Mouse (Mus musculus) cerebellum, adult 11 months (tissue): Measurements from ENCODE around the gene Rnf38.

Experiments used
- DNase-seq: peaks from one replicate; pipeline ENCODE4 v3.0.0; 2022

The Rnf38 gene

DNA sequence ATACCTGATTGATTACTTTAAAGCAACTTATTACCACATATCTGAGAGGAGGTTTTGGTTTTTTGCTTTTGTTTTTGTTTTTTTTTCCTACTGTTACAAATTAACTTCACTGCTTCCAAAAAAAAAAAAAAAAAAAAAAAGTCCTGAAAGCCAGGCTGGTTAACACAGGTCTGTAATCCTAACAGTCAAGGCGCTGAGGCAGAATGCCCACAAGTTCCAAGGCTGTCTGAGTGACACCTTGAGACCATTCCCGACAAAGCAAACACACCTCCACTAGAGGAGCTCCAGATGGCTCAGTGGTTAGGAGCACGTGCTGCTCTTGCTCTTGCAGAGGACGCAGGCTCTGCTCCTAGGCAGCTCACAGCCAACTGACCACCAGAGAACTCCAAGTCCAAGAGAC, 10.1 kb downstream of the Rnf38 start:
- DNase-seq, result no peak

DNA sequence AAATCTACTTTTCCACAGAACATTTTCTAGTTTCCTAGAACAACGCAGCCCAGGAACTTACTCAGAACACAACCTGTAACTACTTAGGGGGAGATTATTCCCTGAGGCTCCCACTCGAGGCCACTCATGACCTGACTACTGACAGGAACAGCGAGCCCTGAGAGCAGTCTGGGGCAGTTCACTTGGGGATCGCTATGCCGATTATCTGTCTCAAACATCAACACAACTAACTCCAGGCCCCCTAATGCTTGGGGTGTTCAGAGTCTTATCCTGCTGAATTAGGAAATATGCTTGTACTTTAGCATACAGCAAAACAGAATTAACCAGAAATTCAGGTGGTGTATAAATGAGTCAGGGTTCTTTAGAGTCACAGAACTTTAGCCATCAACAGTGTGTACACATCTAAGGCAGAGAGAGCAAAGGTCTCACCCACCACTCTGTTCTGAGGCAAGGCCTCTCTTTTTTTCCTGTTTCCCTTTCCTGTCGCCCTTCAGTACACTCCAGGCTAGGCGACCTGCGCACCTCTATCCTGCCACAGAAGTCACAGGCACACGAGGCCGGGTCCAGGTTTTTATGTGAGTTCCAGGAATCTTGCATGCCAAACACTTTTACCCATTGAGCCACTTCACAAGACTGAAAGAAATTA, 16.7 kb downstream of the Rnf38 start:
- DNase-seq, result no peak

DNA sequence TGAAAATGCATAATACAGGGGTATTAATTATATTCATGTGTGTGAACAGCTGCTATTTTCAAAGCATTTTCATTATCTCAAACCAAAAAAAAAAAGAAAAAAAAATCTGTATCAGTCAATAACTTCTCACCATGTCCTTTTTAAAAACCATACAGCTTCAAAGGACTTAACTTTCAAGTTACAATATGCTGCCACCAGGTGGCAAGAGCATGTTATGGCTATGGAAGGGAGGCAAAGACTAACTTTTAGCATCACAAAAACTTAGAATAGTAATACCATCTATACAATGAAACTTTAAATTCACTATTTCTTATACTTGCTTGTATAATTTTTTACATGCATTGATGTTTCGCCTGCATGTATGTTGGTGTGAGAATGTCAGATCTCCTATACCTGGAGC, 33.6 kb downstream of the Rnf38 start:
- no peak for DNase-seq

DNA sequence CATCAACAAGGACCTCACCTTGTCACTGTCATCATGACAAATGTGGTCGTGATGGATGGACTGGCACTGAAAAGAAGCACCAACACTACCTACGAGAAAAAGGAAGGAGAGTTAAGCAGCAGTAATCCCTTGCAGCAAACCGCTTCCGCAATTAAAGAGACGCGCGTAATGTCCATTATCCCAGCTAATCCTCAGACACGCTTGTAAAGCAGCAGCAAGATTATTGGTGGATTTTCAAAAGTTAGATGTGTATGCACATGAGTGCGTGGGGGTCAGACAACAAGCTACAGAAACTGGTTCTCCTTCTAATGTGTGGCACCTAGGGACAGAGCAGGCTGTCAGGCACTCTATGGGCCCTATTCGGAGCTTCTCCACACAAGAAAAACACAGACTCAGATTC, 46.2 kb downstream of the Rnf38 start:
- DNase-seq, result no peak

DNA sequence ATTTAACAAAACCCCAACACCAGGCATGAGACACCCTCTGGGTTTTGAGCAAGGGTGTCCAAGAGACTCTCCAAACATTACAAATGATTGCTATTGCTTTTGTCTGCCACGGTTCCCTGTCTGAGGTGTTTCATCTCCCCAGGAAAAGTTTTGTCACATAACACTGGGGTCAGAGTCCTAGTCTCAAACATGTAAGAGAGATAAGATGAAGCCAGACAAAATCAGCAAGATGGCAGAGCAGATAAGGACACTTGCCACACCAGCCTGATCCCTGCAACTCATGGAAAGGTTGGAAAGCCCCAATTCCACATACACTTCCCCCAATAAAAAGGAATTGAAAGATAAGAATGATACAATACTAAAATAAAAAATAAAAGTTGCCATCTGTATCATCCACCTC, 49.7 kb downstream of the Rnf38 start:
- DNase-seq, result no peak

DNA sequence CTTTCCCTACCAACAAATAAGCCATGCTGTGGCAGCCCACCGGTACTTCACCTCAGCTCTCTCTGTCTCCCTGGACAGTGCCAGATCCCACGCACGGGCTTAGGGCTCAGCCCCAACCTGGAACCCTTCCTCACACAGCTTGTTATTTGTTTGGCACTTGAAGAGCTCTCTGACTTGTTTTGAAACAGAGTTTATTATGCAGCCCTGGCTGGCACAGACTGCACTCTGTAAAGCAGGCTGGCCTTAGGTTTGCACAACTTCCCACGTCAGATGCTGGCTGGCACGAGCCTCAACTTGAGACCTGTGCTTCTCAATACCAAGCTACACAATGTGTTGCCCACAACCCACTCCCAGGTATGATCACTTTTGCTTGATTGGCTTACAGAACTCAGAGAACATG, 53.8 kb downstream of the Rnf38 start:
- DNase-seq, result no peak

DNA sequence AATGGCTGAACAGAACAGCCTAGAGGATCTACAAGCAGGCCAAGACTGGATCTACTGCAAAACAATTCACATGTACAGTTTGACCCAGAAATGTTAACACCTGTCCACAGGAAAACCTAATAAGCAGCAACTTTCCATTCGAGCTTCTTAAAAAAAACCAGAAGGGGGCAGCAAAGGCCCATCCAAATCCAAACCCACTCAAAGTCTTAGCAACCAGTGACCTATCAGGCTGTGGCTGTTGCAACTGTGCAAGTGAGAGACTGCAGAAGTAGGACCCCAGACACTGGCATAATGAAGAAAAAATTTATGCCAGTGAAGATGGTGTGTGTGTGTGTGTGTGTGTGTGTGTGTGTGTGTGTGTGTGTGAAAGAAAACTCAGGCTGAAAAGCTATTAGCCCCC, 60.4 kb downstream of the Rnf38 start:
- DNase-seq, result peak; percentile 51

DNA sequence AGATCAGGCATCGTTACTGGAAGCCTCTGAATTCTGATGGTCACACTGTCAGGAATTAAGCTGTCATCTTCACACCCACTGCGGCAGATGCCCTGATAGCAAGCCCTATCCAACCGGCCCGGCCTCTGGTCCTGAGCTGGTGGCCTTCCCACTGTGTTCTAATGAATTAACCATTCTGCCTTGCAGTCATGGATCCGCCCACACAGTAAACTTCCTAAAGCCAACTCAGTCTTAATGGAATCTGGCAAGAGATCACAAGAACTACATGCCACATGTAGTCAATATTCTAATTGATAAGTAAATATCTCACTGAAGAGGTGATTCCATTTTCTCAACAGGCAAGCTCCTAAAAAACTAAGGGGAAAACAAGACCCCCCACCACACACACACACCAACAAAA, 60.9 kb downstream of the Rnf38 start:
- DNase-seq, result no peak

DNA sequence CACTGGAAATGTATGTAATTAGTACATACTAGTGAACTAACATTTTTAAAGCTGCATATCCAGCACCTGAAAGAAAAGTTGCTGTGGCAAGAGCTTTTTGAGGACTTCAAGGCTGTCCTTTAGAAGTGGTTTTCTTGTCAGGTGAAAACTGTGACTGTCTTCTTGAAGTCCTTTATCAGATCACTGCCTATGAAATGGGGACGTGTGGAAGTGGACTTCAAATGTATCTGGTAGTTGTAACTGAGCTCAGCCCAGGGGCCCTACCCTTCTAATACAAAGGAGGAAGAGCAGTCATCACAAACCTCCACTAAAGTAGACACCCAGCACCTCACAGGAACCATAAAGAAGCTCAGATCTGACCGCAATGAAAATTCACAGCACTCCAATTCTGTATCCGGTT, 63.7 kb downstream of the Rnf38 start:
- DNase-seq, result no peak

DNA sequence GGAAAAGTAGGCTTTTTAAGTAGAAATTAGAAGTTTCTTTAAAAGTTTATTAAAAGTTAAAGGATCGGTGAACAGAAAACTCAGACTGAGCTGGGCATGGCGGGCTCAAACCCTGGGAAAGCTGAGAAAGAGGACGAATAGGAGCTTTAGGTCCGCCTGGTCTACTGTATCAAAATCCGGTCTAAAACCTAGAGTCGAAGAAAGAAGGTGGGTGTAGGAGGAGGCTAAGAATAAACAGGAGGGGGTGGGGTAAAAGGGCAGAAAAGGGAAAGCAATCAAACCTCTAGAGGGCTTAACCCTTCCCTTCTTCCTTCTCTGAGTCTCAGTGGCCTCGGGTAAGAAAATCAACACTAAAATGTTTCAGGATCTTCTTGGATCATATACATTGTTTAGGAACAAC, 64.8 kb downstream of the Rnf38 start:
- no peak for DNase-seq

DNA sequence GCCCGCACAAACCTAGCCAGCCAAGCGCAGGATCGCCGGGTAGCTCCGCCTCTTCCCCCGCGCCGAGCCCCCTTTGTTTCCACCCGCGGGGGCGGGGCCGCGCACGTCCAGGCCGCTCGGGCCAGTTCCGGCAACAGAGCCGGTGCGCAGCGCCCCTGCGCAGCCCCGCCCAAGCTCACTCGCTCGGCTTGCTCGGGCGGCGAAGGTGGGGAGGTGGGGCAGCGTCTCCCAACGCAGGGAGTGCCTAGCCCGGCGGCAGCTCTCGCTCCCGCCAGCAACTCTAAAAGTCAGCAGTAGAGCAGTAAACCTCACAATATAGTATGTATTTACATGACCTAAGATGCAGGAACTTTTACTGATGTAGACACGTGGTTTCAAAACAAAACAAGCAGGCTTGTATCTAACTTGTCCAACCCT, 65.3 kb downstream of the Rnf38 start:
- peak; percentile 88 for DNase-seq

DNA sequence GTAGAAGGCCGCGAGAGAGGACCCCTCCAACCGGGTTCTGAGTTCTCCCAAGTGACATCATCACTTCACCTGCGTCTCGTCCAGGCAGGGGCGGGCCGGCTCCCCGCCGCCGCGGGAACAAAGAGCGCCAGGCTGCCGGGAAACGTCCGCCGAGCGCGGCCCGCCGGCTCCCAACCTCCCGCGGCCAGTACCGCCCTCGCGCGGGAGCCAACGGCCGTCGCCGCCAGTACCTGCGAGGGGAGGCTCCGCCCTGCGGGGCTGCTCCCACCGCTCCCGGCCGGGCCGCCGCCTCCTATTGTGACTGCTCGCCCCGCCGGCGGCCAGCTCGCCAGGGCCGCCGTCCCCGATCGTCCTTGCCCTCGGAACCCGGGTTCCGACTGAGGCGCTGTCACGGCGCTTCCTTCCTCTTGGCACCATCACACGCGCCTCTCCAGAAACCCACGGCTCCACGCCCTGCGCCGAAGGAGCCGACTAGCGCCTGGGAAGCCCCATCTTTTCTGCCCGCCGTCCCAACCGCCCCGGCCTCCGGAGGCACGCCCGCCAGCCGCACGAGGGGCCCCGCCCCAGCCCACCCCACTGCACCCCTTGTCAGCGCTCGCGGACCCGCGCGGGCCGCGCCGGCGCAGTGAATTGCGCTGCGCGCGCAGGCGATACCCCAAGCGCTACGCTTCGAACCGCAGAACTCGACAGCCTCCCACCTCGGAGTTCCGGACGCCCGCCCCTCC, 66.0 kb downstream of the Rnf38 start:
- peak; percentile 66 for DNase-seq

DNA sequence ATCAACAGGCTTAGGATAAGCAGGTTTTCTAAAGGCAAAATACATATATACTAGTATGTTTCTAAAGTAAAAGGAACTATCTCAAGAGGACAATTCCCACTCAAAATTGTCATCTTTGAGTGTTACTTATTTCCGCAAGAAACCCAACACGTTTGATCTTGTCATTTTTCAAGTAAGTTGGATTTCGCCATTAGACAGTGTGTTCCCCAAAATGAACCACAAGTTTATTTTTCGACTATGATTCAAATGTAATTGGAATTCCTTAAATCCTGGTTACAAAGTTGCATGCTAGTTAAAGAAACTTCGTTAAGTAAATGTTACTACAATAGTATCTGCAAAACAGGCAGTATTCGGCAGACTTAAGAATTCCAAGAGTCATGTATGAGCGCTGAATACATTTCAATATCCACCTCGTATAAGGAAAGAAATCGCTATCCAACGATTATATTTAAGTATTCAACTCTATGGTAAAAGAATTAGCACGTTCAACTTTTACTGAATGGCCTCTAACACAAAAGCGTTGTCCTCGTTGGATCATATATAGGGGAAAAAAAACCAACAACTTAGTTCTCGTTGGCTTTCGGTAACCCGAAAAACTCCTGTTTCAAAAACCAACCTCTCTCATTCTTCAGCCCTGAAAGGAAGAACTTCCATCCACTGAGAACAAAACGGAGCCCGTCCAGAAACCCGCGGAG, 66.7 kb downstream of the Rnf38 start:
- DNase-seq, result no peak

DNA sequence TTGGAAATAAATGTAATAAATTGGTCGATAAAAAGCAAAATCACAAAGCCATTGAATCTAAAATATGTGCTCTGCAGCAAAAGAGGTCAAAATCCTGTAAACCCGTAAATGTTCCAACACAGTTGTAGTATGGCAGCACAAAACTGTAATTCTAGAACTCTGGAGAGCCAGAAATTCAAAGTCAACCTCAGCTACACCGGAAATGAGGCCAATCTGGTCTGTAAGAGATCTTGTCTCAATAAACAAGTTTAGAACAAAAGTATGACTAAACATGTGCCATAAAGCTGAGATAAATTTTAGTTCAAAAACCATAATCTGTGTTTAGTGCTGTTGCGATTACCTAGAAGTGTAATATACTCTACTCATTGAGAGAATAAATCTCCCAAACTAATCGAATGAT, 69.0 kb downstream of the Rnf38 start:
- no peak for DNase-seq

DNA sequence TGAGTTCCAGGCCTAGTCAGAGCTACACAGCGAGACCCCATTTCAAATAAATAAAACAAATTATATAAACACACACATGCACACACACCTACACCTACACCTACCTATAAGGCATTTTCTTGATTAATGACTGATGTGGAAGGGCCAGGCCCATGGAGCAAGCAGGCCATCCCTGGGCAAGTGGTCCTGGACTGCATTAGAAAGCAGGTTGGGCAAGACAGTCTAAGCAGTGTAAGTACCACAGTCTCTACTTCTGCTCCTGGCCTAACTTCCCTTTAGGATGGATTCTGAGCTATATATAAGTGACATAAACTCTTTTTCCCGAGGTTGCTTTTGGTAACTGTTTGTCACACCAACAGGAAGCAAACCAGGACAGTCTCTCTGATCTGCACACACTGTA, 70.6 kb downstream of the Rnf38 start:
- DNase-seq, result no peak

DNA sequence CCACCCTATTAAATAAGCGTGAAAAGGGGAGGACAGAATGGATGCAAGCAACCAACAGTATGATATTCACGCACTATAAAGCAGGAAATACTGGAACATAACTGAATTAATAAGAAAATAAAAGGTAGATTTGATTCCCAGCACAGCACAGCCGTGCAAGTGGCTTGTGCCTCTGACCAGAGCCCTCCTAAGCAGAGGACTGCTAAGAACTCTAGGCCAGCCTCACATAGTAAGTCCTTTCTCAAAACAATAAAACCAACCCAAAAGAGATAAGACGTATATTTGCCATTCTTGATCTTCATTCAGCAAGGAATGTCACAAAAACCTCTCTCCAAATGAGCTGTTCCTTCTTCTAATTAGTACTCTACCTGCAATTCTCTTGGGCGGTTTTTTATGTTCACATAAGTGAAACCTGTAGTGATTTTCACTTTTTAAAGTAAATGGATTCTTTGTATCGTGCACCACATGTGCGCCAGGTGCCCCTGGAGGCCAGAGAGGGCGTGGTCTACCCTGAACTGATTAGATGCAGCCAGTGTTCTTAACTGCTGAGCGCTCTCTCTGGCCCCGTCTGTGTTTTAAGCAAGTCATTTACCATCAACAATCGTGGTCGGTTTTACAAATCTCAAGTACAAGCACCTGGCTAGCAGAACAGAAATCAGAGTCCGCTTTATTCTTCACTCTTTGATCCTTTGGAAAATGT, 72.4 kb downstream of the Rnf38 start:
- DNase-seq, result no peak

DNA sequence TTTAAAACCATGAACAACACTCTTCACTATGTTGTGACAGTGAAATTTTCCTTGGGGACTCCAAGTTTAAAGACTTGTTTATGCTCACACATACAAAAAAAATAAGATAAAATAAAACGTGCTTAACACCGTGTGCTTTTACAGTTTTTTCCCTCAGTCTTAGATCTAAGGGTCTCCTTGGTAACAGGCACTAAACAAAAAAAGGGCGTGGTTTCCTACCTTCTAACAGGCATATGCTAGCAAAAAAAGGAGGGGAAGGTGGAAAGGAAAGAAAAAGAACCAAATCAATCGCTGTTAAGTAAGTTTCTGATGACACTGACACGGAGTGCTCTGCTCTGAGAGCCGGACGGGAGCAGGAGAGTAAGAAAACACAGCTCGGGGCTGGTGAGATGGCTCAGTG, 73.8 kb downstream of the Rnf38 start:
- DNase-seq, result no peak

DNA sequence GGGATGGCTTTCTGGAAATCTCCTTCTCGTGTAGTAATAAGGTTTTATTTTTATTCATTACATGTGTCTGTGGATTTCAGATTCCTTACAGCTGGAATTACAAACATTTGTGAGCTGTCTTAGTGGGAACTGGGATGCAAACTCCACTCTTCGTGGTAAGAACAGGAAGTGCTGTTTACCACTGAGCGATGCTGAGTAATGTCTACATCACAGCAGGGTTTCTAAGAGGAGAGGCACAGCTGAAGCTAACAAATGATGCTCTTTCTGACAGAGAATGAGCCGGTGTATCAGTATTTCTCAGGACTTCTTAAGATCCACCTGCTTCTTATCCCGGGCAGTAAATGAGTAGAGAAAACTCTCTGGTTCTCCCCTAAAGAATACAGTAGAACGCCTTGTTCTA, 77.1 kb downstream of the Rnf38 start:
- no peak for DNase-seq

DNA sequence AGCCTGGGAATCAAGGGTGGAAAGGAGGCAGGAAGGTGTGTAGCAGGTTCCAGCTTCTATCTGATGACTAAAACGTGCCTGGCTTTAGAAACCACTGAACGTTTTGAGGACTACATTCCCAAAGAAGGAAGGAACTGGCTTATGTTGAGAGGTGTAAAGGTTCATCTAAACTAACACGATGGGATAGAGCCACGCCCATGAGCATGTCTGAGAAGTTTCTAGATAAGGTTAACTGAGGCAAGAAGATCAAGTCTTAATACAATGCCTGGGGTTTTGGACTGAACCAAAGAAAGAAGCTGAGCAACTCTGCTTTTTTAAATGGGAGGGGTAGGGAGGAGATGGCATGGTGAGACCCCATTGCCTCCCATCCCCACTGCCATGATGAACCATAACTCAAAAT, 78.7 kb downstream of the Rnf38 start:
- DNase-seq, result no peak

DNA sequence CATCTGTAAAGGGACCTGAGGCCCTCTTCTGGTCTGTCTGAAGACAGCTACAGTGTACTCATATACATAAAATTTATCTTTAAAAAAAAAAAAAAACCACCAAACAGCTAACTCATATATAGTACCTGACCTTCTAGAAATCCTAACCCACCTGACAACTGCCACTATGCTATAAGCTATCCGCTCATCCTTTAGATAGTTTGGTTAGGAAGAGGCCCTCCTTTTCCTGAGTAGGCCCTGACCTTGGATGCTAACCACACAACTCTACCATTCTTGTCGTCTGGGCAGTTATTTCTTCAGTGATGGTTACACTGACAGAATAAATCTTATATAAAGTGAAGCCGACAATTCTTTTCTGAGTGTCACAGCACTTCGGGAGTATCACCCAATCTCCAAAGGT, 80.7 kb downstream of the Rnf38 start:
- DNase-seq, result no peak

DNA sequence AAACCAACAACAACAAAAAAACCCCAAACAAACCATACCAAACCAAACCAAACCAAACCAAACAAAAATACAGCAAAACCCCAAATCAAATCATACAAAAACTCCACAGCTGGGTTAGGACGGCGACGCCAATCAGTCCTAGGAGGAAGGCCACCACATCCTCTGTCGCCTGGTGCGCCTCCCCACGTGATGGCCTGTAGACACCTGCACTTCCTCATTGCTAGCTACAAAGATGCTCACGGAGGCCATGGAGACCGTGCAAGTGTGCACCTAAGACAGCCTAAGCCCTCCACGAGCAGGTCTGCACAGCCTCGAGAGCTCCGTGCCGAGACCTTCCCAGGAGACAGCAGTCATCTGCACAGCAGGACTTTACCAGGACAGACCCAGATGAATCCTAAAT, 106.8 kb downstream of the Rnf38 start:
- DNase-seq, result no peak

DNA sequence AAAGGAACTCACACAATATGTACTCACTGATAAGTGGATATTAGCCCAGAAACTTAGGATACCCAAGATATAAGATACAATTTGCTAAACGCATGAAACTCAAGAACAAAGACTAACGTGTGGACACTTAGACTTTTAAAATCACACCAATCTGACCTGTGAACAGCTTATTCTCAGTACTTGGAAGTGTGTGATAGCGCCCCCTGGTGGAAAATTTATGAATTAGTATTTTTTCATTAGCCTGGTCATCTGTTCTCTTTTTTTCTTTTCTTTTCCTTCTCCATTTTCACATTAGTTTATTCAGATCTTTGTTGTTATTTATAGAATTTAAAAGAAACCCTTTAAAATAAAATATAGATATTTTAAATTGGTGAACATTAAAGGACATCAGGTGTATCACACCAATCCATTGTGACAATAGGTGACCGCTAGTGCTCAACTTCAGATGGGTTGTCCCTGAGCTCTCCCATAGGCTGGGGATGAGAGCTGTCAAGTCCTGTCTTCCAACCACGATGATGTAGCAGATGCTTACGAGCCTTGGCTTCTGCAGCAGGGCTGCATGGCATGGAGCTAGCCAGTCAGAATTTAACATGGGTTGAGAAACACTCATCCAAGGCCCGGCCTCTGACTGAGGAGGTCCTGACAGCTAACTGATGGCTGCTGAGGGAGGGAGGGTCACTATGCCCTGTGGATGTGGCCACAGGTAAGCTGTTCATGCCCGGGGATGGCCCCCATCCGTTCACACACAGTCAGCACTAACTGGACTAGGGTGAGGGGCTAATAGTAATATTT, 114.0 kb downstream of the Rnf38 start:
- peak; percentile 5 for DNase-seq

DNA sequence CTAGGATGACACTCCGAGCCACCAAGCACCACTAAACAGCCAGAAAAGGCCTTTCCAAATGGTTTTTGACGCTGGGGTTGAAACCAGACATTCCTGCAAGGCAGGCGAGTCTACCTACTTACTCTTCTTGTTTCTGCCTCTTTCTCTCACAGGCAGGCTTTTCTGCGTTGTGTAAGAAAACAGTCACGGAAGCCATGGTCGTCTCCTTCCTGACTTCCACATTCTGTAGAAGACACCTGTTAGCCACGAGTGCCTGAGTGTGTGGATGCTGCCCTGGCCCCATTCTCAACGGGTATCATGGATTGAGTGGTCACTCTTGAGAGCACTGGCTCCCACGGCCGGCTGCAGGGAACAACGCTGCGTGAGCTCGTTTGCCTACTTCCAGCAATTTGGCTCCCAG, 118.5 kb downstream of the Rnf38 start:
- DNase-seq, result no peak
